Mouse (Mus musculus) urinary bladder, postnatal 14 days (tissue): Measurements from ENCODE around the gene Ralgapb.

Experiments used
- DNase-seq: peaks from one replicate; pipeline ENCODE4 v3.0.0; 2021; ENCODE audit warnings: low spot score

Ralgapb gene

GRCm38 (mm10) chr2:158402915-158403314 lies 6.7 kb upstream of the Ralgapb start:
- DNase-seq, result no peak

DNA sequence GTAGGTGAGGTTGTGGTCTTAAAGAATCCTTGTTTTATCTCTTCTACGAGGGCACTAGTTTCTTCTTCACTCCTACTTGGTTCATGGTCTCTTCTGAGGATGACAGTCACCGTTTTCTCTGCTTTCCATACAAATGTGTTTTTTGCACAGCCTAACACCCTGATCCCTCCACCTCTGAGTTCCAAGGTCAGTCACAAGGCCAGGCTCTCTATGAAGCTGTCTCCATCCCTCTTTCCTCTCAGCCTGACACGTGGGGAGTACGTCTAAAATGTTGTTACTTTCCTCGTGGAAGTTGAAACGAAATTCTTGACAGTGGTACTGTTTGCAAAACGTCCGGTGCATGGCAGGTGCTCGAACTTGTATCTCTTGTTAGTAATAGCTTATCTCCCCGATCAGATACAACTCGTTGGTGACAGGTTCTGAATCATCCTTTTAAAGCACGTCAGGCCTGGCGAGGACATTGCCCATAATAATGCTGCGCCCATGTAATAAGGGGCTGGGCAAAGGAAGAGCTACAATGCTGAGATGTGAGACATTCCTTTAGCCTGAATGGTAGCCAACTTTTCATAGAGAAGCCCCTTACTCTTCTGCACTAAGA lies 552 bp upstream of the Ralgapb start:
- no peak for DNase-seq

DNA sequence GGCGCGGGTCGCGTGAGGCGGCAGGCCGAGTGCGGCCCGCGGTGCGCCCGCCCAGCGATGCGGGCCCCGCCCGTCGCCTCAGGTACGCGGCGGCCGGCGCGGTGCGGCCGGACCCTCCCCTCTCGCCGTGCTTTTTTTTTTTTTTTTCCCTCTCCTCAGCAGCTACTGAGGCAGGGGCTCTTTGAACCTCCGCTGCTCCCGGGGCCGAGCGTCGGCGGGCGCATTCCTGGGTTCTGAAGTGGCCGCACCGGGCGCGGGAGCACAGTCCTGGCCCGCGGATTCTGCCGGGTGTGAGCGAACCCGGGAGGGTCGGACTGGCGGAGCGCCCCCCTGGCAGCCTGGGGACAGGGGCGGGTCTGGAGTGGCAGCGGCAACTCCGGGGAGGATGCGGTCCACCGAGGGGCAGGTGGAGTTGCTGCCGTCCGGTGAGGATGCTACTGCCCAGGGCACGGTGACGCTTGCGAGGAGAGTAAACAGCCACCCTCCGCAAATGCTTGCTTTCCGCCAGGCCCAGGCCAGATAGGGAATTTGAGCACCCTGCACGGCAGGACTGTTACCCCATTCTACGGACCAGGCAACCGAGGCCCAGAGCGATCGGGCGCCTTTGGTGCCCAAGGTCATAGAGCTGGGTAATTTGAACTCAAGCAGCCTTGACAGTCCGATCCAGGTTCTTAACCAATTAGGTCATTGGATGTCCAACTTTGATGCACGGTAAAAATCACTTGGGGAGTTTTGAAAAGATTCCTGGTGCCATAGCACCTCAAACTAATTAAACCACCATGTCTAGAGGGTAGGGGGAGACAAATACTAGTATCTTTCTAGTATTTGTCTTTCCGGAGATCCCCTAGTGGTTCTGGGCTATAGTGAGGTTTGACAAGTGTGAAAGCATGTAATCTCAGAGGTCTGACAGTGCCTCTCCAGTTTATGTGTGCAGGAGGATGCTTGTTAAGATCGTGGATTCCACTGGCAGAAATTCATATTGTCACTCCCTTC lies 670 bp downstream of the Ralgapb start:
- DNase-seq, result peak; percentile 45

GRCm38 (mm10) chr2:158413240-158413639 lies 3.6 kb downstream of the Ralgapb start:
- DNase-seq, result no peak

GRCm38 (mm10) chr2:158415826-158416225 lies 6.2 kb downstream of the Ralgapb start:
- no peak for DNase-seq

- no peak for DNase-seq
Measured at GRCm38 (mm10) chr2:158418663-158419062, 9.0 kb downstream of the Ralgapb start.

DNA sequence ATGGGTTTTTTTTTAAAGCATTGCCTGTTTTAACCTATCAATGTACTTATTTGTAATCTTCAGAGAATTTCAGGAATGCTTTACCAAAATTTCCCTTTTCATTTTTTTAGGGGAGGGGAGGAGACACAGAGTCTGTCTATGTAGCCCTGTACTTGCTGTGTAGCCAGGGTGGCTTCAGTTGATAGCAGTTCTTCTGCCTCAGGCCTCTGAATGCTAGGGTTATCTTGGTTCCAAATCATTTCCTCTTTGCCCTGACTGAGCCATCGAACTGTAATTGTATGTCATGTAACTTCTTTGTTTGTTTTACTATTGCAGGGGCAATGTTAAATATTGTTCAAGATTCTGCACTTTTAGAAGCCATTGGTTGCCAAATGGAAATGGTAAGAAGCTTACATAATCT lies 36.2 kb downstream of the Ralgapb start:
- DNase-seq, result no peak

GRCm38 (mm10) chr2:158449845-158450244 lies 40.2 kb downstream of the Ralgapb start:
- DNase-seq, result no peak

- DNase-seq, result no peak
Measured at GRCm38 (mm10) chr2:158456451-158456850, 46.8 kb downstream of the Ralgapb start.

DNA sequence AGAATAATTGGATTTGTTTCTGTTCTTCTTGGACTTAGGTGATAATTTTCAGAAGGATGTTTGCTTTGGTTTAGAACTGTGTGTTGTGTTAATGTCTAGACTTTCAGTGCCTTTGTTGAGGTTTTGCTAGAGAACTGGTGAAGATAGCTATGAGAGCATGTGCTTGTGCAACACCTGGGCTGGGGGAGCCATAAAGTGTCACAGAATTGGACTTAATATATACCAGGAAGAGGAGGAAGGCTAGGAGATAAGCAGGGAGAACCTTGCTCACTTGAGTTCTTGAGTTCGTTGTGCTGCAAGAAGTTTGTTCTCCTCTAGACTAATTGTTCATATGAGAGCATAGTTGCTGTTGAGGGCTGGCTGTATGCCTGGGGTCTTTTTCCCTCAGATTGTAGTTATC lies 48.0 kb downstream of the Ralgapb start:
- no peak for DNase-seq

- DNase-seq, result no peak
Measured at GRCm38 (mm10) chr2:158462450-158462849, 52.8 kb downstream of the Ralgapb start.

- DNase-seq, result no peak
Measured at GRCm38 (mm10) chr2:158474159-158474558, 64.5 kb downstream of the Ralgapb start.

DNA sequence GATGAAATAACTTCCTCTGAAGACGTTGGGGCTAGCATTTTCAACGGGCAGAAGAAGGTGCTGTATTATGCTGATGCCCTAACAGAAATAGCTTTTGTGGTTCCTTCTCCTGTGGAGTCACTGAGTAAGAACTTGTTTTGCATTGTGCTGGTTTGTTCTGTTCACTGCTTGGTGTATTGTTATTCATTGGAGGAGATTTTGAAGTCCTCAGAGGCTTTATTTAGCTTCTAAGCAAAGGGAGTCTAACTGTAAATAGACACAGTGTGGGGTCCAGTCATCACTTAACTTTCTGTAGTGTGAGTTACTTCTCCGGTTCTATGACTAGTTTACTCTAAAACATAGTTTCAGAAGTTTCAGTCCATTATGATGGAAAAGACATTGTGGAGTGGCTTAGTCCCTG lies 68.0 kb downstream of the Ralgapb start:
- no peak for DNase-seq

DNA sequence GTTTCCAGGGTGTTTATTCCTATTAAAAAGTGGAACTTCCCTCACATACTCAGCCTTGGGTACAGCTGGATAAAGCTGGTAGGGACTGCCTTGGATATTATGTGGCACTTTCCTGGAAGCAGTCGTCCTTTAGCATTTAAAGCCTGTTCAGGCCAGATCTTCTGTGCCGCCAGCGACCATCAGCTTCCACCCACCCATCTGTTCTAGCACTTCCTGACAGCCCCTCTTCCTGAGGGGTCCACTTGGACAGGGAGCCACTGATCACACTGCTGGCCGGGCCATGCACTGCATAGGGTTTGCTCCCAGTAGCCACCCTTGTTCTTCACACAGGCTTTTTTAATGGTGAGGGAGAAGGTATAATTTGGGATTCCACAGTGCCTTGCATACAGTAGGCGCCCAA lies 88.8 kb downstream of the Ralgapb start:
- no peak for DNase-seq

GRCm38 (mm10) chr2:158501836-158502812 lies 92.5 kb downstream of the Ralgapb start, which contains the start of gene Adig:
Adig (plus strand) TSS chr2:158502612.
- no peak for DNase-seq

GRCm38 (mm10) chr2:158503226-158503625 lies 93.6 kb downstream of the Ralgapb start:
- DNase-seq, result no peak

GRCm38 (mm10) chr2:158503671-158504070 lies 94.0 kb downstream of the Ralgapb start:
- DNase-seq, result no peak

DNA sequence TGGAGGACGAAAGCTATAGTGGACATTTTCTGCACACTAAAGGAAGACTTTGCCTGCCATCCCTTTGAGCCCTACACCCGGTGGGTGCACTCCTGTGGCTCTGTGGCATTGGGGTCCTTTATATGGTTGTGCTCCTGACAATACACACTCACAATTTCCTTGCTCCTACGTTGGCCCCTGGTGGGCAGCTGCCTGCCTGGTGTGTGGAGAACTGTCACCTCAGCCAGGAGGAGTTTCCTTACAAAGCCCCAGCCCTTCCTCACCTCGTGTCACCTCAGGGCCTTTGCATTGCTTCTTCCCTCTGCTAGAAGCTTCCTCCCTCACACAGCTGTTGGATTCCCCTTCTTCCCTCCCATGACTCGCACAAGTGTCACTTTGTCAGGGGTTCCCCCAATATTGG lies 96.8 kb downstream of the Ralgapb start:
- no peak for DNase-seq

GRCm38 (mm10) chr2:158507046-158507445 lies 97.4 kb downstream of the Ralgapb start:
- no peak for DNase-seq

GRCm38 (mm10) chr2:158510665-158511064 lies 101.0 kb downstream of the Ralgapb start:
- DNase-seq, result peak; percentile 92

DNA sequence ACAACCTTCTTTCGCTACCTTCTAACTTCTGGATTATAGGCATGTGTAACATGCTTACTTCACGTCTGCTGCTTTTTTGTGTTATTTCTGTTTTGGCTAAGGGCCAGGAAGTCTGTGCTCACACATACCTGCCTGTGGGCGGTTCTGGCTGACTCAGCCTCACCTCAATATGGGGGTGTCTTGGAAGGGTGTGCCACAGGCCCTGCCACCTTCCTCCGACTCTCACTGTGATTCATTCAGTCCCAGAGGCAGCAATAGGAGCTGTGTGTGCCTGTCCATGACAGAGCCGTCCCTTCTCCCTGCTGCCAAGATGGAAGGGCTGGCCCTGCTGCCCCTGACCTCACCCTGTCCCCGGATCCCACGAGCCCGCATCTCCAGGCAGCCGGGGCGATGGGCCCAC lies 102.9 kb downstream of the Ralgapb start, which contains the start of gene Arhgap40:
Gene Arhgap40, plus strand, starts transcription at position 269 of the 400 bp plus-strand sequence.
- DNase-seq, result peak; percentile 65

- no peak for DNase-seq
Measured at GRCm38 (mm10) chr2:158513821-158514336, 104.2 kb downstream of the Ralgapb start.
